Mouse (Mus musculus) neutrophil, adult 5-6 weeks (primary cell): ENCODE results near the gene Dhx33. TPM values are rescaled to one million over a fixed set of nuclear protein-coding genes. Genes with fewer than 3 reads are reported as not detected.

ENCODE experiments used
- ATAC-seq: fragments of 151-379, 151-347 bp; 2 replicates; pipeline ENCODE4 v1.8.0; 2017; ENCODE audit warnings: mild to moderate bottlenecking, moderate TSS enrichment; ENCODE audit not compliant: insufficient number of reproducible peaks, poor library complexity, low FRiP score, severe bottlenecking; ENCODE audit errors: extremely low read depth
- total RNA-seq: library from RNA; stranded (forward); fragments of 200-1000 nt; gene quantifications from 2 replicates; pipeline ENCODE4 v1.2.3, GENCODE M21; 2017

The Dhx33 gene
- 20.7 and 21.8 TPM in 2 replicates for total RNA-seq

DNA sequence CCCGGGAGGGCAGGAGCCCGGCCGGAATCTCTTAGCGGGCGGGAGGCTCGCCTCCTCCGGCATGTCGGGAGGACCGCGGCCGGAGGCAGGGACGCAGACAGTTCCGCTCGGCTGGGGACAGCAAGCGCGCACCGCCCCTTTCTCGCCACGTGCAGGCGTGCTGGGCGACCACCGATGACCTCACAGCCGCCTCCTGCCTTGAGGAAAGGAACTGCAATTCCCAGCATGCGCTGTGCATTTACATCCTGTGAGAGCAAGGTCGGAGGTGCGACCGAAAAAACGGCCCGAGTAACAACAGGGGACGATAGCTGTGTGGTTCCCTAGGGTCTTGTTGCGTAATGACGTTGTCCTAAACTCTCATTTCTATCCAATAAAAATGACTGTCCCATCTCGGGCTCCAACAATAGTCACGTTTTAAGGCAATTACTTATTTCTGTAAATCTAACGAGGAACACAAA lies at the start of gene Dhx33:
Gene Dhx33, minus strand, starts transcription at position 122 of the 458 bp plus-strand sequence.
- ATAC-seq: peak; percentile 99

DNA sequence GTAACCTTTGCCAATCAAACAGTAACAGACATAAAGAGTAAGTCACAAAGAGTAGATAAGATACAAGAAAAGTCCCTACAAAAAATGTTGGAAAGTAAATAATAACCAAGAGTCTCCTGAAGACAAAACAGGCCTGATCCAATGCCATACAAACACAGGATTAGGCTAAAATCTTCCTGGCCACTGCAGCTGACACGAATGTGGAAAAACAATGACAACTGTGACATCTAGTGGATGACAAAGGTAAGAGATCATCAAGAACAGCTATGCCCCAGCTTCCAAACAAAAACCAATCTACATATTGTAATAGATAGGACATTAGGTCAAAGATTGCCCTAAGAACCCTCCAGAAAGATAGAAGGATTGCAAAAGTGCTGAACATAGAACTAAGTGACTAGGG lies 48.3 kb upstream of the Dhx33 start:
- no peak for ATAC-seq

DNA sequence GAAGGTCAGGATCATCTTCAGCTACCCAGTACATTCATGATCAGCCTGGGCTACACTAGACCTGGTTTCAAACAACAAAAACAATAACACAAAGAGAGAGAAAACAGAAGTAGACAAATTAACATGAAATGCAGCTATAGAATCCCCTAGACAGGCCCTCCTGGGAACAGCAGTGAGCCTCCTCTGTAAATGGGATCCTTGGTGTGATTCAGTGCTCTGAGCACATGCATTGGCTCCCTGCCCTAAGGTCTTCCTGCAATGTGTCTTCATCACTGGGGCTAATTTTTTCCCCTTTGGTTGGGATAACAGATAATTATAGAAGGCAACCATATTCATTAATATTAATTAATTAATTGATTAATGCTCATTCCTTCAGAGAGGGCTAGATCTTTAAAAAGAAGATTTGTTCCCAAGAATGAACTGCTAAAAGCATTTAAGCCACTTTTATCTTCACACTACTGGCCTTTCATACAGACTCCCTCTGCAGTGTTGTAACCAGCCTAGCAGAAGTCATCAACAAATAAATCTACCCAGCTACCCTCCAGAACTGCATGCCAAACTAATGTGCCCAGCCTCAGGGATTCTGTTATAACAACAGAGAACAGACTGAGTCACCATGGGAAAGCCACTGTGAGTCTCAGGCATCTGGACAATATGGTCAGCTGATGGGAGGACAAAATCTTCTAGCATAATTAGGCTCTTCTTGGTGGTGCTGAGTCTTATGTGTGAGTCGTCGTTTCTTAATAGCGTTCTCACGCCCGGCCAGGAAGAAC lies 35.5 kb upstream of the Dhx33 start:
- ATAC-seq: no peak

DNA sequence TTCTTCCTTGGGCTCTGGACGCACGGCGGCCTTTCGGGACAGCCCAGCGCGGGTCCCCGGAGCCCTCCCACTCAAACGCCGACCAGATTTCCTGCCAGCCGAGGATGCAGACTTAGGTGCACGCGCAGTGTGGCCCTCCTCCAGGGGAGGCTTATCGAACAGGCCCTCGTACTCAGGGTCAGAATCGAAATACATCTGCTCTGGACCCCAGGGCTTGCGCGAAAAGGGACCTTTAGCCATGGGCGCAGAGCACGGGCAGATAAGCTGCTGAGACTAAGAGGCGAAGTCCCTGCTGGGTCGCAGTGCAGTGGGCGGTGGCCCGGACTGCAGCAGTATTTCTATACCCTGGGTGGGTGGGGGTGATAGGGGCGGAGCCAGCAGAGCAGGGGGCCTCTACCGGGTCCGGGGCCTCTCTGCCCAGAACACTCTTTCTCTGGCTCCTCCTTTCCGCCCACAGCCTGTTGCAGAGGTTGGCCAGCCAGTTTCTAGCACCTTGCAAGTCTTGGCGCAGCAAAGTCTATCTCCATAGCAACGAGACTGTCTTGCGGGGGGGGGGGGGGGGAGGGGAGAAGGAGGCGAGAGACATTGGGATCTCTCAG lies 29.0 kb upstream of the Dhx33 start, which contains the start of gene 6330403K07Rik:
Gene 6330403K07Rik, minus strand, starts transcription at position 351 of the 599 bp plus-strand sequence.
- ATAC-seq: no peak

DNA sequence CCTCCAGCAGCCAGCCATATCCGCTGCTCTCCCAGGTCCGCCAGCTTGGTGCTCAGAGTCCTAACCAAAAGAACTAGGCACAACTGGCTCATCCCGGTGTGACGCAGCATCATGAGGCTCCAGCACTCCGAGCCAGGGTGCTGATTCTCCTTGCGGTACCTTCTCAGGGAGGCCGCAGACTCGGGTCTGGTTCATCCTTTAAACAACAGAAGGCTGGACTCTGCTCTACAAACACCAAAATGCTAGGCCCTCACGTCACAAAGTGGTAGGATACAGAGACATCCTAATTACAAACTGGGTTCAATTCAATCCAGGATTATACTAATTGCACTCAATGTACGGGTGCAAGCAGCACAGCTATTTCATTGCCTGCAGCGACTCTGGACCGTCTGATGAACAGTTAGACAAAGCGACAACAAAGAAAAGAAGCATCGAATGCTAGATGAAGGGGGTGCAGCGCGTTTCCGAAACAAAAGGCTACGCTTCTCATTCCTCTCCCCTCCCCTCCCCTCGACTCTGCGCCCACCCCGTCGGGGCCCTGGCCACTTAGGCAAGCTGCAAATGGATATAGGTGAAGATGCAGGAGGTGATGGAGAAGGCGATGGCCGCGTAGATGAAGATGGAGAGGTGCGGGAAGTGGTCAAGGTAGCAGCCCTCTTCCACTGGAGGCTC lies 28.4 kb upstream of the Dhx33 start:
- ATAC-seq: no peak

DNA sequence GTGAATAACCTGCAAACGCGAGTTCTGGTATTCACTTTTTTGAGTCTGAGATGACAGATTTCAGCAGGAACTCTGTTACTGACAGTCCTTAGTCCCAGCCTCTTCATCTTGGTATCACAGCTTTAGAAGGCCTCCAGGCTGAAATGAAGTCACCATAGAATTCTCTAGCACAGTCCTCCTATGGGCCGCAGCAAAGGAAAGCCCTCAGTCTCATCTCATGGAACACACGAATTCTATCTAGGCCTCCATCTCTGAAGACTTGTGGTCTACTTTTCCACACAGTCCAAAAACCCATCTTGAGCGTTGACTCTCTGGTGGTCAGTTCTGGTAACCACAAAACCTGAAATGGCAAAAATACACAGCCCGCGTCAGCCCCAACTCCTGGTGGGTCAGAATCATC lies 27.8 kb upstream of the Dhx33 start:
- ATAC-seq: no peak

DNA sequence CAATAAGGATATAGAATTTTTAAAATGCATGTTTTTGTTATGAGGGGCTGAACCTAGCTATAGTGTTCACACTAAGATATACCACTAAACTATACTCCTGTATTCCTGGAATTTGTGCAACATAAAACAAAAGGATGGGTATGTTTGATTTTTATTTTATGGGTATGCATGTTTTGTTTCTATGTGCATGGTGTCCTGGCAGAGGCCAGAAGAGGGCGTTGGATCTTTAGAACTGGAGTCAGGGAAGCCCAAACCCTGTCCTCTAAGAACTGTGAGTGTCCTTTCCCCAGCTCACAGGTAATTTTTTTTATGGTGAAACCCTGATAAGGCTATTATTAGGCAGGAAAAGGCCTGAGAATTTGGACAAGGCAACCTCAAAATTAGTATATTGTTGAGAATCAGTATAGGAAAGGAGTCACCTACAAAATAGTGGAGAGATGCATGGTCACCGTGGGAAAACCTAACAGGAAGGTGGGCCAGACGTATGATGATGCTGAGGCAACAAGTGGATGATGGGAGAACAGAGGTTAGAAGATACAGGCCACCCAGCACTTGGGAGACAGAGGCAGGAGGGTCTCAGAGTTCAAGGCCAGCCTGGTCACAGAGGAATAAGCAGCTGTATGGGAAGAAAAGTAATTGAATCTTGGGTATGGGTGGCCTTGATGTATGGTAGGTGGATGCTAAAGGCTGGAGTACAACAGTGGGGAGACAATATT lies 25.3 kb upstream of the Dhx33 start:
- ATAC-seq: no peak

DNA sequence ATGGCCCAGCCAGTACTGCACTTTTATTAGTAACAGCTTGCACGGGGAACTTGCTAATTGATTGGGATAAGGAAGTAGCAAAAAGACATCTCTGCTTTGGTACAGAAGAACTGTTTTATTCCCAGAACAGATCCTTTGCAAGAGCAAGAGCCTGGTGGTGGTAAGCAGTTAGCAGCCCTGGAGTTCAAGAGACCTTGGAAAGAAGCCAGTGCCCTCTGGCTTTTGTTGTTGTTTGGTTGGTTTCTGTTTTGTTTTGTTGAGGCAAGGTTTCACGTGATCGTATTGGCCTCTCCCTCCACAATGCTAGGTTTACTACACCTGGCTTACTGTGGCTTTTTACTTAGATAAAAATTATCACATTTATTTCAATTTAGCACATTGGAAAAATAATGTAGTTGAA lies 24.0 kb upstream of the Dhx33 start:
- ATAC-seq: no peak

DNA sequence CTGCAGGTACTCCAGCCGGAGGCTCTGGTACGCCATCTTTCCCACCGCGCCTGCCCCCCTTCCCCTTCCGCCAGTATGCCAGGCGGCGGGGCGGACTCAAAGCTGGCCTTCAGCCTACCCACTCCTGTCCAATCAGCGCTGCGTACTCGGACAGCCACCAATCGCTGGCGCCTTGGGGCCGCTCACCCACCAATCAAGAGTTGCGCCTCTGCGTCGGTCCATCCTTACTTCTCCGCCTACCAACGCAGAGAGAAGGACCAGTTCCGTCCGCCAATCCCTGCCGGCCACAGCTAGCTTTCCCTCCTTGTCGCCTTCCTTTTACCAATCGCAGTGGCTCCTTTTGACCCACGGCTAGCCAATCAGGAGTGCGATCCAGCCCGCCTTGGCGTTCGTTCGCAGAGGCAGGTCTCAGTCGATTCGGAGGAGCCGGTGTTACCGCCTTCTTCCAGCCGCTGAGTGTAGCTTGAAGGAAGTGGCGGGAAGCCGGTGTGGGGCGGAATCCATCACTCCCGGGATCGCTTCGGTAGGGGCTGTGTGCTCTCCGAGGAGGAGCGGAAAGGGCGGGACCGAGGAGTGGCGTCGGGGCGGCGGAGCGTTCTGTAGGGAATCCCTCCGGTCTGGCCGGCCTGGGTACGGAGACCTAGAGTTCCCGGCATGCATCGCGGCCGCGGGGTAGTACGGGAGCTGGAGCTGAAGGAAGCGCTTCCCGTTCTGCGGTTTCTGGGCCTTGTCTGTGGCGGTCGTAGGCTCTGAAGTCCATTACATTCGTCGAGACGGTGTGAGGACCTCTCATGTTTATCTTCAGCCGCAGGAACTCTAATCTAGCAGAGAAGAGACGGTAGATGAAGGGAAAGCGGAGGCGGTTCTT lies 15.2 kb upstream of the Dhx33 start, which contains the start of the genes Mis12 and Derl2:
Gene Mis12, plus strand, starts transcription at position 411 of the 868 bp plus-strand sequence.
Gene Derl2, minus strand, starts transcription at position 641 of the 868 bp plus-strand sequence.
- peak; percentile 95 for ATAC-seq

DNA sequence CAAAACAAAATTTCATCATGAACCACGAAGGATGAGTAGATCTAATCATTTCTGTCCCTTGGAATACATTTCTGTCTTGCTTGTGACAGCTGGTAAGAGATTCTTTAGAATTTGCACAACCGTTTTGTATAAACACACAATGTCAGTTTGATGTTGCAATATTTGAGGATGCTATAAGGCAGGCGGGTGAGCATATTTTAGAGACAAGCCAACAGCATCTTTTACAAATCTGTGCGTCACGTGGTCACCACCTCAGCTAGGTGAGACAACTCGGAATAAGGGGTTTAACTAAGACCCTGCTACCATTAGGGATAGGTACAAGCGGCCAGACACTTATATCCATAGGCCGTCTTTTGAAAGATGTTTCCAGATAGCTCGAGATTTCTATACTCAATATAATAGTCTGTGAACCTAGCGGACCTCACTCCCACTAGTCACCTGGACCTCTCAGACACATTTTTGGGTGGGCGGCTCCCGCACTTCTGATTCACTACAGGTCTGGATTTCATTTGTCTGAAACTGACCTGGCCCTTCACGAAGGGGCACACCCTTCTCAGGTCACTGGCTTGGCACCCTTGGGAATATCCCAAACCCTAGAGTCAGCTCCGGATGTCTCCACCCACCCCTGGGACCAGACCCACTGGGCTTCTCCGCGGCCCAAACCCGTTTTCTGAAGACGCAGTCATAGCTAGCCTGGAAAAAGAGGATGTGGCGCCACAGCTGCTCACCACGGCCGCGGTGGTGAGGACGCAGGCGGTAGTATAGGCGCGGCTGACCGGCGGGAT lies 14.4 kb upstream of the Dhx33 start:
- ATAC-seq: no peak

DNA sequence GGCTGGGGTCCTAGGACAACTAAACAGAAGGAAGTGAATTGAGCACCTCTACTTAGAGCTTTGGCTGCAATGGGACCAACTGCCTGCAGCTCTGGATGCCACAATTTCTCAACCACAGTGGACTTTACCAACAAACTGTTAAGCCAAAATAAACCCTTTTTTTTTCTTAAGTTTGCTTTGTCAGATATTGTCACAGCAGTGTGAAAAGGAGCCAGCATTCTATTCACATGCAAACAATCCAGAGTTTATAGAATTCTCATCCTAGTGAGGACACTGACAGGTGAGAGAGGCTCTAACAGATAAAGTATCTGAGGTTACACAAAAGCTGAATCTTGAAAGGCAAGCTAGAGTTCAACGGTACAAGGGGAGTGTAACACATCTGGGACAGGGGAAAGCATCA lies 12.8 kb upstream of the Dhx33 start:
- no peak for ATAC-seq

DNA sequence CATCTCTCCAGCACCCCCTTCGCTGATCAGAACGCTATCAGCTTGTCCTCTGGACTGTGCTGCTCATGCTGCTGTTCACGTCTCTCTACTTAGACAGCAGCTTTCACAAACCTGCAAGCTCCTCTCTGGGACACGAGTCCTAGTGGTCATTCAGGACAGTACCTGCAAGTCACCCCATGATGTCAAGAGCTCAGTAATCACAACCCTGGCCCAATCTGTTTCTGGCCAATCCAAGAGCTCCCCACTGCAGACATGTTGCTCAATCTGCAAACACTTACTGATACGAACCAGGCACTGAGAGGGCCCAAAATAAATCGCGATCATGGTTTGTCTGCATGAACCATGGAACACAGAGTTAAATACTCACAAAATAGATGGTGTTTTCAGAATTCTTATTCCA lies 8.5 kb upstream of the Dhx33 start:
- no peak for ATAC-seq

DNA sequence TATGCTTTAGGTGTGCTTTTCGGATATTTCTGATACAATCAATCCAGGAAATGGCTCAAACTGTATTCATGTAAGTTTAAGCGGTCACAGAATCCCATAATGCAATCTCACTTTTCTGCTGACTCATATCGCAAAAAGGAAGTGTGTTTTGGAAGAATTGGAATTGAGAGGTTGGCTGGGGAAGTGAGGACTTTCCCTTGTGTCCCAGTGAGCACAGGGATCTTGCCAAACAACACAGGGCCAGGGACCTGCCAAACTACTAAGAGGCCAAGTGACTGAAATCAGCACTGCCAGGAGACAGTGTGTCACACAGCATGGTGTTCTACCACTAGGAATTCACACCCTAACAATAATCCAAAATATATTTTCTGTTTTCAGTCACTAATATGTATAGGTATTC lies 4.1 kb upstream of the Dhx33 start:
- ATAC-seq: no peak

DNA sequence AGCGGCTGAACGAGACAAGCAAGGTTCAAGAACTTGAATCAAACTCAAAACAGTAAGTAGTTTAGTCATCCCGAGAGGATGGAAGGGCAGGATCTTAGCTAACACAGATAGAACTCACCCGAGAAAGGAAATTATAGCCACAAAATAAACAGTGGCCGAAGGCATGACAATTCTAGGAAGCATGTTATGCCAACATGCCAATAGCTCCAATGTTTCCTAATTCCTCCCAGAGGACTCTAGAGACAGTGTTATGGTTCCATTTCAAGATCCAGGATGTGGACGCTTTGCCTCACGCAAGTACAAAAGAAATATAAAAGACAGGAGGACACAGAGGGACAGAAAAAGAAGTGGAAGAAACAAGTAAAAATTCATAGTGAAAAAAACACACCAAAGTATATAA lies 3.6 kb upstream of the Dhx33 start:
- no peak for ATAC-seq

DNA sequence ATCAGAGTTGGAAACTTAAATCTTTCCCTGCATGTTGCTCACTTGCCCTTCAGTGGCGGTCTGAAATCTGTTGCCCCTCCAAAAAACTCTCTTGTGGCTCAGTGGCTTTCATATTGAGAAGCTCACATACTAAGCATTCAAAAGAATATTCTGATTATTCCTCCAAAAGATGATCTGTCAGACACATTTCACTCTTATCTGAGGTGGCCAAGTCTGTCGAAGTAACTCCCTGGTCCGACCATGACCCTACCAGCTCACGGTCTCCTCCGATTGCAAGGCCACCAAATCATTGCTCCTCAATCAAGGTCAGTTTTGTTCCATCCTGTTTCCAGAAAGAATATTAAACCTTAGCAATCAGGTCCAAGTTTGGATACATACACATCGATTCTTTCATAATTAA lies 2.8 kb upstream of the Dhx33 start:
- ATAC-seq: no peak

DNA sequence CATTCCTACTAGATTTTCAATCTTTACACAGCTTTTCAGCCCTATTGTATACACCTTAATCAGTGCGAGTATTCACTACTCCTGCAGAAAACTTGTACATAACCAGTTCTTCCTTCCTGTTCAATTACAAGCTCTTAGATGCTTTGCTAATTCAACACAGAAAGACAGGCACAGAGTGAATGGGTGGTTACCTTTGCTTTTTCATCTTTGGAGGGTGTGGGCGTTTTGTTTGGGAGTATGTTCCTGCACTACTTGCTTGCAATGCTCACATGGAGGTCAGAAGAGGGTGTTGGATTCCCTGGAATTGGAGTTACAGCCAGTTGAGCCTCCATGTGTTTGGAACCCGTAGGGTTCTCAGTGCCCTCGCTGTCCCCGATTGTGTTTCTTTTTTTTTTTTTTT lies 809 bp upstream of the Dhx33 start:
- no peak for ATAC-seq

DNA sequence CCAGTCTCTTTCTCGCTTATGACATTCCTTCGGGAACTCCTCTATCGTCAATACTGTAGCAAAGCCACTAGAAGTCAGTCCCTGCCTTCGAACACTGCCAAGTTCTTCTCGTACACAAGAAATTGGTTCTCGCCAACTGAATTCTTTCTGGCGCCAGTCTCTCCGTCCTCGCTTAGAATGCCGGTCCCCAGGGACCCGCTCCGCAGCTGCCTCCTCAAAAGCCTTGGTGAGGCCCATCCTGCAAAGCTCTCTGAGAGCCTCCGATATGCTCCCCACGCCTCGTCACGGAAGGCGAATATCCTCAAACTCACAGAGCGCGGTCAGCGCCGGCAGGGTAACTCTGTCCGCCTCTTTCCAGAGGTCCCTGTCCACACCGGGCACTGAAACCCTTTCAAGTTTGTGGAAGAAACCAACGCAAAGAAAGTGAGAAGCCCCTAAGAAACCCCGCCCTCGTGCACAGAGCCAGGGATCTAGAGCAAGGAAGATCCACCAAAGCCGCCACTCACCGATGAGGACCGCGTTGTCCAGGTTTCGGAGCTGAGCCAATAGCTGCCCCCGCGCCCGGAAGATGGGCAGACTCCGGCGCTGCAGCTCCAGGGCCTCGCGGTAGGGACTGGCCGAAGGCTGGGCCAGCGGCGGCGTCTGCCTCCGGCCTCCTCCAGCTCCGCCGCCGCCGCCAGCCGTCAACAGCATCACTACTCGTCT lies 474 bp downstream of the Dhx33 start:
- ATAC-seq: no peak
